Mouse (Mus musculus): ENCODE data around the gene Vmn2r104. TPM values are rescaled to one million over a fixed set of nuclear protein-coding genes. Genes with fewer than 3 reads are reported as not detected.

The Vmn2r104 gene
- polyA plus RNA-seq (2015; fragmentation: Nextera tagmentation; extraction: Ambion mirVana), result not detected in 2 replicates

DNA sequence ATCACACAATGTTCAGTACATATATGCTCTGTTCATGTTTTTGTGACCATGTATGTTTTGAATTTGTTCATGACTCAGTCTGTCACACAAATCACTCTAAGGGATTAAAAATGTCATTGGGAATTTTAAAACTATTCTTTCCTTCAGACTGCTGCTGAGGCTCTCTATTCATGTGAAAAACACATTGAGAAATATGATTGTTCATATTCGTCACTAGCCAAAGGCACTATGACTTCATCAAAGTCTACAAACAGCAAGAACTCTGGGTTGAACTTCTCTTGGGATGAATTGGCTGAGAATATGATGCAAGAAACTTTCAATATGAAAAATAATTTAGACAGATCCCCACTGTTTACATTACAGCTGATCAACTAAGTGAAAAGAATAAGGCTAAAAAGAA, at the start of gene Vmn2r104:
TSS of gene Vmn2r104 (minus strand) at position 101 of the 400 bp plus-strand sequence.
- 84% methylated on average over 1 of the region's 1 CpGs for WGBS
- Histone ChIP-seq H3K9me3 (peaks cover 41% of the 10 kb centered on the region), H3K27ac (no peak within 1 kb of the TSS), H3K4me3 (no peak within 1 kb of the TSS), H3K9ac (no peak within 1 kb of the TSS), H3K27me3 (no peaks in the 10 kb centered on the region), H3K4me1 (replicated peaks) (no peaks in the 10 kb centered on the region), H3K36me3 (no peaks in the 10 kb centered on the region), H3K4me2 (no peak within 1 kb of the TSS)
- ATAC-seq (ENCODE audit: low FRiP score), result no peak

DNA sequence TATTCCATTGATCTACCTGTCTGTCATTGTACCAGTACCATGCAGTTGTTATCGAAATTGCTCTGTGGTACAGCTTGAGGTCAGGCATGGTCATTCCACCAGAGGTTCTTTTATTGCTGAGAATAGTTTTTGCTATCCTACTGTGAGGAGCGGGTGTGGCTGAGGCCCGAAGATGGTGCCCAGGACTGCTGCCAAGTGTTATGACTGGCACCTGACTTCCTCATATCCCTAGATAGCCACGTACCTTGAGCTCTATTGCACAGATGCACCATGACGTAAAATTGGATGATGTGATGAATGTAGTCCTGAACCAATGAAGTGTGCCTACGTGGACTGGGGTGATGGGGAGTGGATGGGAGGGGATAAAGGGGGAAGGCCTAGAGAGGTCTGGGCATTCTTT, 26.0 kb upstream of the Vmn2r104 start:
- Histone ChIP-seq H3K4me2 (no peak overlapping the region), H3K9ac (no peak overlapping the region), H3K27me3 (no peaks in the 10 kb centered on the region), H3K4me1 (replicated peaks) (no peaks in the 10 kb centered on the region), H3K4me3 (no peak overlapping the region), H3K9me3 (peaks cover 20% of the 10 kb centered on the region), H3K36me3 (no peaks in the 10 kb centered on the region), H3K27ac (no peak overlapping the region)
- no peak for ATAC-seq (ENCODE audit: low FRiP score)
- WGBS, result 81% methylated on average over 6 of the region's 6 CpGs

DNA sequence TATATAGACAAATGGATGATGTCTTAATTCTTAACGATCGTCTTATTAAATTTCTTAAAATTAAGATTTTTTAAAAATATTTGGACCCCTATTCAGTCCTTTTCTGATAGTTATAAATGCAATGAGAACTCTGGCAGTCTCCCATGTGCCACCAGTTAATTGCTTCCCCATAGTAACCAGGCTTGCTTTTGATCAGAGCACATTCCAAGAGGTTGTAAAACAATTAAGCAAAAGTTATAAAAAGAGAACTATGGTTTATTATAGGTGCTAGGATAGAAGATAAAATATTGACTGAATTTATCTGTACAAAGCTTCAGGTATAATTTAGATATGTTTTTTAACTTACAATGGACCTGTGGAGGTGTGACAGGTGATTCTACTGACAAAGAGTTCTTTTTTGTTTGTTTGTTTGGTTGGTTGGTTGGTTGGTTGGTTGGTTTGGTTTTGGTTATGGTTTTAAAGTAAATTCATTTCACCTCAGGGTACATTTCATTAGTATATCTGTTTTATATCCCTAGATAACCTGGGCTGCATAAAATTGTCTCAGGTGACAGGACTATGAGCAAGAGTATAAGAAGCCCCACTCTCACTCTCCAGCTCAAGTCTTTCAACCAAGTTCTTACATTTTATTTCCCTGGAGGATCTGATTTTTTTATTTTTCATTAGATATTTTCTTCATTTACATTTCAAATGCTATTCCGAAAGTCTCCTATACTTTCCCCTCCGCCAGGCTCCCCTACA, 23.7 kb upstream of the Vmn2r104 start:
- ATAC-seq (ENCODE audit: low FRiP score), result no peak
- Histone ChIP-seq H3K4me1 (replicated peaks) (no peaks in the 10 kb centered on the region), H3K4me2 (no peak overlapping the region), H3K9ac (no peak overlapping the region), H3K9me3 (peaks cover 14% of the 10 kb centered on the region; the same call in 1 of the 2 replicates), H3K36me3 (no peaks in the 10 kb centered on the region), H3K4me3 (no peak overlapping the region), H3K27ac (no peak overlapping the region), H3K27me3 (no peaks in the 10 kb centered on the region)
- 88% methylated on average over 4 of the region's 4 CpGs for WGBS

Other genes with a start within 250 kb of the Vmn2r104 start
- gene Fpr-rs7, start 65.9 kb upstream of the Vmn2r104 start, polyA plus RNA-seq (2015; fragmentation: Nextera tagmentation; extraction: Ambion mirVana), result not detected in 2 replicates
- gene Fpr-rs6, start 134.8 kb upstream of the Vmn2r104 start, polyA plus RNA-seq (2015; fragmentation: Nextera tagmentation; extraction: Ambion mirVana), result not detected in 2 replicates
- gene Vmn2r105, start 186.7 kb upstream of the Vmn2r104 start, polyA plus RNA-seq (2015; fragmentation: Nextera tagmentation; extraction: Ambion mirVana), result not detected in 2 replicates
- gene Vmn2r106, start 237.2 kb upstream of the Vmn2r104 start, polyA plus RNA-seq (2015; fragmentation: Nextera tagmentation; extraction: Ambion mirVana), result not detected in 2 replicates

All from hindbrain, embryonic 13.5 days (tissue).